9 mouse cellular contexts compared by ENCODE assay signal in the genomic region with DNA sequence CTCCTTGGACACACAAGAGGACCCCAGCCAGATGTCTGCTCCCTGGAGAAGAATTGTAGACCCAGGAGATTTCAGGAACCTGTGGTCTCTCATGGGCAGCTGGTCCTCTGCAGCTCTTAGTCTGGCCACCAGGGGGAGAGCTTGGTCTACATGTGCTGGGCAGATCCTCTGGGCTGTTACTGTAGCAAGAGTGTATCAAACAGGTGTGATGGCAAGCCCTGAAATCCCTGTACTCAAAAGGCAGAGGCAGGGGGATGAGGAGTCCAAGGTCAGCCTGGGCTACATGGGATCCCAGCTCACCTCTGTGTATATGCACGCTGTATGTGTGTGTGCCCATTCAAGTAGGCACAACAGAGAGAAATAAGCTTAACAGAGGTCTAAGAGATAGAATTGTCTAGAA. TPM values are rescaled to one million over a fixed set of nuclear protein-coding genes. Genes with fewer than 3 reads are reported as not detected.
A peak's percentile ranks its signal among the peaks of the same experiment; 100 is the strongest.
DNase-seq lines count a peak whose midpoint lies in the region; ATAC-seq and TF ChIP-seq lines count a peak whose summit lies in the region.
"Had no signal": no experiment of that assay in that cellular context is flagged by ENCODE, and none has a peak within 500 bp of the region (broad histone marks: within the 10 kb centered on the region; RNA-seq: fewer than 3 reads in every experiment).

No protein-coding gene starts in this region.

- no peak overlapping the region for H3K9ac ChIP-seq in heart, embryonic 12.5 days
- no peak overlapping the region for H3K9ac ChIP-seq in liver, embryonic 13.5 days
- H3K9ac ChIP-seq: embryonic facial prominence, embryonic 13.5 days had no signal

- DNase-seq in A20 (ENCODE audit: low read depth, low spot score): peak; percentile 65
- peak; percentile 53 to 72 for DNase-seq in adrenal gland, postnatal 4 days (ENCODE audit: low spot score in 2 of 2)
- peak; percentile 92 for DNase-seq in kidney, postnatal 10 days
- peak; percentile 22 for DNase-seq in liver, embryonic 13.5 days
- peak; percentile 62 for DNase-seq in thymus, adult 2 months

- H3K9me3 ChIP-seq in heart, embryonic 12.5 days (replicated peaks): no peaks in the 10 kb centered on the region
- H3K9me3 ChIP-seq in liver, embryonic 13.5 days (replicated peaks): no peaks in the 10 kb centered on the region
- H3K9me3 ChIP-seq: embryonic facial prominence, embryonic 13.5 days had no signal

- ATAC-seq in heart, embryonic 12.5 days (ENCODE audit: insufficient number of reproducible peaks, low FRiP score): no peak
- no peak for ATAC-seq in liver, embryonic 13.5 days (ENCODE audit: low read depth)

- H3K27me3 ChIP-seq in heart, embryonic 12.5 days (replicated peaks): no peaks in the 10 kb centered on the region
- H3K27me3 ChIP-seq in liver, embryonic 13.5 days: no peaks in the 10 kb centered on the region
- no peaks in the 10 kb centered on the region for H3K27me3 ChIP-seq in thymus, adult 2 months (ENCODE audit: control insufficient read depth, insufficient read depth, low read length)
- H3K27me3 ChIP-seq: embryonic facial prominence, embryonic 13.5 days had no signal

- TF ChIP-seq CTCF in embryonic fibroblast, embryonic 13.5 days (IDR thresholded peaks at IDR 0.05; ENCODE audit: borderline replicate concordance, insufficient read depth, low read length): peak; percentile 84
- peak; percentile 83 for TF ChIP-seq CTCF in olfactory bulb, adult 2 months (IDR thresholded peaks at IDR 0.05; ENCODE audit: insufficient read depth, low read depth, low read length)
- peak; percentile 81; the same call in 1 of the 2 replicates for TF ChIP-seq CTCF in thymus, adult 2 months (IDR thresholded peaks at IDR 0.05; ENCODE audit: borderline replicate concordance, control insufficient read depth, extremely low read depth, insufficient read depth, low read length, poor library complexity)

- H3K4me2 ChIP-seq in heart, embryonic 12.5 days: no peak overlapping the region
- no peak overlapping the region for H3K4me2 ChIP-seq in liver, embryonic 13.5 days
- H3K4me2 ChIP-seq: embryonic facial prominence, embryonic 13.5 days had no signal

- H3K4me3 ChIP-seq in embryonic fibroblast, embryonic 13.5 days (ENCODE audit: insufficient read depth, low read length): no peak overlapping the region
- no peak overlapping the region for H3K4me3 ChIP-seq in heart, embryonic 12.5 days
- no peak overlapping the region for H3K4me3 ChIP-seq in liver, embryonic 13.5 days (replicated peaks)
- H3K4me3 ChIP-seq in olfactory bulb, adult 2 months (ENCODE audit: insufficient read depth, low read depth, low read length): no peak overlapping the region
- H3K4me3 ChIP-seq in thymus, adult 2 months (ENCODE audit: control insufficient read depth, insufficient read depth, low read length): no peak overlapping the region
- H3K4me3 ChIP-seq: embryonic facial prominence, embryonic 13.5 days had no signal

- H3K27ac ChIP-seq in embryonic fibroblast, embryonic 13.5 days (ENCODE audit: insufficient read depth, low read length): no peak overlapping the region
- peak overlapping the region; percentile 83 for H3K27ac ChIP-seq in heart, embryonic 12.5 days (ENCODE audit: poor library complexity, severe bottlenecking)
- H3K27ac ChIP-seq in liver, embryonic 13.5 days: no peak overlapping the region
- no peak overlapping the region for H3K27ac ChIP-seq in olfactory bulb, adult 2 months (ENCODE audit: insufficient read depth, low read depth, low read length)
- no peak overlapping the region for H3K27ac ChIP-seq in thymus, adult 2 months (ENCODE audit: control insufficient read depth, insufficient read depth, low read length)
- H3K27ac ChIP-seq: embryonic facial prominence, embryonic 13.5 days had no signal

- H3K36me3 ChIP-seq in heart, embryonic 12.5 days: no peaks in the 10 kb centered on the region
- no peaks in the 10 kb centered on the region for H3K36me3 ChIP-seq in liver, embryonic 13.5 days
- no peaks in the 10 kb centered on the region for H3K36me3 ChIP-seq in thymus, adult 2 months (ENCODE audit: control insufficient read depth, insufficient read depth, low read length)
- H3K36me3 ChIP-seq: embryonic facial prominence, embryonic 13.5 days had no signal

- WGBS in heart, embryonic 12.5 days: 66% methylated on average over 1 of the region's 1 CpGs
- WGBS in liver, embryonic 13.5 days (ENCODE audit: insufficient replicate concordance): 65% methylated on average over 1 of the region's 1 CpGs
- WGBS in olfactory bulb, adult 2 months: 83% methylated on average over 1 of the region's 1 CpGs
- 96% methylated on average over 1 of the region's 1 CpGs for WGBS in thymus, adult 2 months

- H3K4me1 ChIP-seq in embryonic fibroblast, embryonic 13.5 days (ENCODE audit: control insufficient read depth, insufficient read depth, low read length): peaks cover 29% of the 10 kb centered on the region
- H3K4me1 ChIP-seq in heart, embryonic 12.5 days (replicated peaks): peaks cover 82% of the 10 kb centered on the region
- peaks cover 14% of the 10 kb centered on the region for H3K4me1 ChIP-seq in liver, embryonic 13.5 days (replicated peaks)
- peaks cover 15% of the 10 kb centered on the region for H3K4me1 ChIP-seq in olfactory bulb, adult 2 months (ENCODE audit: control insufficient read depth, insufficient read depth, low read length)
- H3K4me1 ChIP-seq in thymus, adult 2 months (replicated peaks; ENCODE audit: control insufficient read depth, insufficient read depth, low read length): no peaks in the 10 kb centered on the region

- no peak for TF ChIP-seq POLR2A in embryonic fibroblast, embryonic 13.5 days (IDR thresholded peaks at IDR 0.05; ENCODE audit: low read depth, low read length)
- no peak for TF ChIP-seq POLR2A in olfactory bulb, adult 2 months (IDR thresholded peaks at IDR 0.05; ENCODE audit: insufficient read depth, low read depth, low read length)
- TF ChIP-seq POLR2A in thymus, adult 2 months (IDR thresholded peaks at IDR 0.05; ENCODE audit: control insufficient read depth, extremely low read depth, insufficient read depth, low read length, poor library complexity): no peak

RNA-seq across cellular contexts. Expression of a gene that starts 59.0 kb away (rescaled TPM):
- 100 to 1,000 TPM; 299 to 331 TPM for total RNA-seq in adrenal gland, postnatal 4 days (2021)
- polyA plus RNA-seq in embryonic fibroblast, embryonic 13.5 days (2011; ENCODE audit: insufficient read length, low read depth, missing spikeins): 282 and 415 TPM in 2 replicates
- 117 and 129 TPM in 2 replicates for polyA plus RNA-seq in heart, embryonic 12.5 days (2016; fragmentation: Nextera tagmentation; extraction: Ambion mirVana)
- polyA plus RNA-seq in liver, embryonic 13.5 days (2015; fragmentation: Nextera tagmentation; extraction: Ambion mirVana): 5.4 and 6.0 TPM in 2 replicates
- not detected in 2 replicates for polyA plus RNA-seq in olfactory bulb, adult 2 months (2012; ENCODE audit: insufficient read depth, insufficient read length, low replicate concordance, missing spikeins)
- 21.8 and 25.7 TPM in 2 replicates for polyA plus RNA-seq in thymus, adult 2 months (2012; rRNA removed)

RNA-seq across cellular contexts. Expression of a gene that starts 59.1 kb away (rescaled TPM):
- total RNA-seq in adrenal gland, postnatal 4 days (2021): 100 to 1,000 TPM; 580 to 619 TPM
- polyA plus RNA-seq in embryonic fibroblast, embryonic 13.5 days (2011; ENCODE audit: insufficient read length, low read depth, missing spikeins): 757 and 1,094 TPM in 2 replicates
- 240 and 249 TPM in 2 replicates for polyA plus RNA-seq in heart, embryonic 12.5 days (2016; fragmentation: Nextera tagmentation; extraction: Ambion mirVana)
- 14.3 and 18.2 TPM in 2 replicates for polyA plus RNA-seq in liver, embryonic 13.5 days (2015; fragmentation: Nextera tagmentation; extraction: Ambion mirVana)
- not detected in 2 replicates for polyA plus RNA-seq in olfactory bulb, adult 2 months (2012; ENCODE audit: insufficient read depth, insufficient read length, low replicate concordance, missing spikeins)
- polyA plus RNA-seq in thymus, adult 2 months (2012; rRNA removed): 78.3 and 95.1 TPM in 2 replicates

Comparison
In these comparisons a context has a peak if more than half of its experiments do, and no peak if none do; other contexts are left out.
1. DNase-seq: peak in every context shown above with its lines; median percentile 92 in kidney, postnatal 10 days; 65 in A20; 62 in adrenal gland, postnatal 4 days; 62 in thymus, adult 2 months; 22 in liver, embryonic 13.5 days.